Mouse (Mus musculus) layer of hippocampus, adult 9-11 months (tissue): Measurements from ENCODE around the gene AL732309.1.
"Not testable (repeated sequence)": the region's sequence is repeated elsewhere in the genome, so short reads cannot be mapped to it uniquely, and the experiment has no call there.

Source experiments
- DNase-seq: peaks from one replicate; pipeline ENCODE4 v3.0.0; 2022

The AL732309.1 gene

DNA sequence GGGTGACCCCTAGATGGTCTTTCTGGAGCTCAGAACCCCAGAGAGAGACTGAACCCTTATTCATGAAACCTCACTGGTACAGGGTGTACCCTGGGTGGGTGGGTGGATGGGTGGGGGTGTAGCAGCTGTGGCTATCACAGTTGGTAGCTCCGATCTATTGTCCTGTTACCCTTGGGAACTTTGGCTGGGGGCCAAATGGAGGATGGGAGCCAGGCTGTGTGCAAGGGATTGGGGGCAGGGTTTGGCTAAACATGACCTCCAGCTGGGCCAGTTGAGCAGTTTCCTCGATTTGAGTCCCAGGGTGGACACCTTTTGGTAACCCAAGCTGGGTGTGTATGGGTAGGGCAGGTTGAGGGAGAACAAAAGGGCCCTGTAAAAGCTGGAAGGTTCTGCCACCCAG, 20.1 kb upstream of the AL732309.1 start:
- peak; percentile 90 for DNase-seq

DNA sequence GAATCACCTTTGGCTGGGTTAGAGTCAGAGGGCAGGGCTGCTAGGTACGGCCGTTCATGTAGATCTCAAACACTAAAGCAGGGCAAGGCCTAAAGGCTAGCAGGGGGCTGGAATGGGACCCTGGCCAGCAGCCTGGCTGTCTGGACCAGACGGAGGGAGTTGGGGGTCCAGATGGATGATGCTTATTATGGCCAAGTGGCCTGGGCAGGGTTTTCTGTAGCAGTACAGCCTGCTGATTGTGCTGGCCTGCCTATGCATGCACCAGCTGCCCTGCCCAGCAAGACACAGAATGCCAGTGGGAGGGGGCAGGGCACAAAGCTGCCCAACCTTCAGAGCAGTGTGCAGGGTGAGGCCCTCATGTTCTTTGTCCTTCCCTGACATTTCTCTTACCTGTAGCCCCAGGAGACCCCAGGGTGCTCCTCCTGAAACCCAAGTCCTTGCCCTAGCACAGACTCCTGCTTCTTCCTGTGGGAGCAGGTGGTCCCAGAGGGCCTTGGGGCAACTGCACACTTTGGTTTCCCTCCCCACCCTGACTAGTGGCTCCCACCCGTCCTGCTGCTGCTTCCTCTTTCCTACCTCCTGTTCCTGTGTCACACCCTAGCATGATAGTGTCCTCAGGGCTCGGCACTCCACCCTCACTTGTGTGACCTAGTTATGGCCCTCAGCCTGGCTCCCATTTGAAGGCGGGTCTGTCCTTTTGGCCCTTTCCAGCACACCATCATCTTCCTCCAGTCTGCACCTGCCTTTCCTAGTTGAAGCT, 19.4 kb upstream of the AL732309.1 start:
- peak; percentile 81 for DNase-seq

GRCm38 (mm10) chr2:25264851-25265250, 18.2 kb upstream of the AL732309.1 start:
- DNase-seq = no peak

DNA sequence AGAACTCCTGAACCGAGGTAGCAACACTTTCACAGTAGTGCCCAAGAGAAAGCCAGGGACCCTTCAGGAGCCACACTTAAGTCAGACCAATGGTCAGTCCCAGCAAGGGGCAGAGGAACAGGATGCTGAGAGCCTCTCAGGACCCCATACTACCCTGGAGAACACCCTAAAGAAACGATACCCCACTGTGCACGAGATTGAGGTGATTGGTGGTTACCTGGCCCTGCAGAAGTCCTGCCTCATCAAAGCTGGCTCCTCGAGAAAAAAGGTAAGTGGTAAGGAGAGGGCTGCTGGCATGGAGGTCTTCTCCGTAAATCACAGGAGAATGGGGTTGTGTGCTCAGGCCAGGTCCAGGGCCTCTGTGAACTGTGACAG, 17.6 kb upstream of the AL732309.1 start:
- no peak for DNase-seq

DNA sequence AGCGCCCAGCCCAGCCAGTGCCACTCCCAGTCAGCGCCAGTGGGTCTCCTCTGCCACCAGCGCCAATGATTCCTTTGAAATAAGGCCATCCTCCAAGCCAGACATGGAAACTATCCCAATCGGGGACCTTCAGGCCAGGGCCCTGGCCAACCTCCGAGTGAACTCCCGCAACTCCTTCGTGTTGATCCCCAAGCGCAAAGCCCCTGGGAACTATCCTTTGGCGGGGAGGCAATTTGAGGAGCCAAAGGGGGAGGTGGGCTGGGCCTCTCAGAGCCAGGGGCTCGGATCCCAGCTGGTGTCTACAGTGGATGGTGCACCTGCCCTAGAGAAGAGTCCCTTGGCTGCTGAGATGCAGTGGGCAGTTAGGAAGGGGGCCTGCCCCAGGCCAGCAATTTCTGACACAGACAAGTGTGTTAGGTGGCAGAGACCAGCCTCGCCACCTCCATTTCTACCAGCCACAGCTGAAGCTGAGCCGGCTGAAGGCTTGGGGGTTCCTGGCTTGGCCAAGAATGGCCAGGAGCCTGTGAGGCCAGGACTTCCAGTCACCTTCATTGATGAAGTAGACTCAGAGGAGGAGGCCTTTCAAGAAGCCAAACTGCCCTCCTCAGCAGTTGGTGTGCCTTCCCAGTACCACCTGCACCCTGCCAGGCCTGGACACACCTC, 17.1 kb upstream of the AL732309.1 start:
- no peak for DNase-seq

GRCm38 (mm10) chr2:25262795-25263622, 16.3 kb upstream of the AL732309.1 start:
- DNase-seq = no peak

DNA sequence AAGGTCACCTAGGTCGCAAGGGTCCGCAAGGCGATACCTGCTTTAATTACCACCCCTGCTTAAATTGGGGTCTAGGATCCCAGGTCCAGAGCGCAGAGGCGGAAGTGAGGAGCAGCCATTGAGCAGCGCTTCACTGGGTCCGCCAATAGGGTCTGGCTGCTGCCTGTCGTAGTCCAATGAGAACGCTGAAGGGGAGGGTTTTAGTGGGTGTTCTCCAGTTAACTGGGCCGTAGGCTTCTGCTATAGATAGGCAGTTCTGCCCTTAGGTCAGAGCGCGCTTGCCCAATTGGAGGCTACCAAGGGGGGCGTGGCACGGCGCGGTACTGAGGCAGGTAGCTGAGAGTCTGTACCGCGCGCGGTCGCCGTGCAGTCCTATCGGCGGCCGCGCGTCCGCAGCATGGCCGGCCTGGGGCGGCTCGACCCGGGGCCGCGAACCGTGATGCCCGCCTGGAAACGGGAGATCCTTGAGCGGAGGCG, 15.7 kb upstream of the AL732309.1 start, which contains the start of gene Tprn:
Gene Tprn (plus strand): TSS at position 328 of the 477 bp plus-strand sequence.
- DNase-seq = peak; percentile 98

GRCm38 (mm10) chr2:25261870-25262269, 15.2 kb upstream of the AL732309.1 start:
- peak; percentile 70 for DNase-seq

GRCm38 (mm10) chr2:25258887-25259286, 12.2 kb upstream of the AL732309.1 start:
- no peak for DNase-seq

DNA sequence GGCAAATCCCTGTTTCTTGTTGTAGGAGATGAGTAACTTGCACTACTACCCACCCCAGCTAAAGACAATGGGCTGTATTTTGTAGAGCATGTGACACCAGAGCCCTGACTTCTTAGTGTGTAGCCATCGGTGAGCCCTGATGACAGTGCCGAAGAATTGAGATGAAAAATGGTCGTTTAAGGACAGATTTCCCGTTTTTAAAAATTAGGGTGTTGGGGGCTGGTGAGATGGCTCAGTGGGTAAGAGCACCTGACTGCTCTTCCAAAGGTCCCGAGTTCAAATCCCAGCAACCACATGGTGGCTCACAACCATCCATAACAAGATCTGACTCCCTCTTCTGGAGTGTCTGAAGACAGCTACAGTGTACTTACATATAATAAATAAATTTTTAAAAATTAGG, 10.6 kb upstream of the AL732309.1 start:
- DNase-seq = not testable (repeated sequence)

- DNase-seq = not testable (repeated sequence)
These were observed 9.9 kb upstream of the AL732309.1 start for GRCm38 (mm10) chr2:25256443-25257109.

GRCm38 (mm10) chr2:25255284-25255779, 8.7 kb upstream of the AL732309.1 start, which contains the start of gene Tmem203:
Gene Tmem203 (plus strand): TSS chr2:25255439.
- DNase-seq = peak; percentile 86

DNA sequence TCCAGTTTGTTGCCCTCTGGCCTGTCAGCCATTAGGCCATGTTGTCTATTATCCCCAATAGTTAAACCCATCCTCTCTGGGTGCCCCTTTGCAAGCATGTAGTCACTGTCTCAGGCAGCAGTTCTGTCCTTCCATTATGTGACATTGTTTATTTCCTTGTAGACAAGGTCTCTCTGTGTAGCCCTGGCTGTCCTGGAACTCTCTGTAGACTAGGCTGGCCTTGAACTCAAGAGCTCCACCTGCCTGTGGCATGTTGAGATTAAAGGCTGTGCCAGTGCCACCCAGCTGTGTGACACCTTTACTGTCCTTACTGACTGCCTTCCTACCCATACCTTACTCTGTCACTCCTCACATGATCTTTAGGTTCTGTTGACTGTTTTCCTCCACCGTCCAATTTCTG, 5.7 kb upstream of the AL732309.1 start:
- no peak for DNase-seq

- DNase-seq = no peak
These were observed 2.5 kb downstream of the AL732309.1 start for GRCm38 (mm10) chr2:25244144-25244543.

DNA sequence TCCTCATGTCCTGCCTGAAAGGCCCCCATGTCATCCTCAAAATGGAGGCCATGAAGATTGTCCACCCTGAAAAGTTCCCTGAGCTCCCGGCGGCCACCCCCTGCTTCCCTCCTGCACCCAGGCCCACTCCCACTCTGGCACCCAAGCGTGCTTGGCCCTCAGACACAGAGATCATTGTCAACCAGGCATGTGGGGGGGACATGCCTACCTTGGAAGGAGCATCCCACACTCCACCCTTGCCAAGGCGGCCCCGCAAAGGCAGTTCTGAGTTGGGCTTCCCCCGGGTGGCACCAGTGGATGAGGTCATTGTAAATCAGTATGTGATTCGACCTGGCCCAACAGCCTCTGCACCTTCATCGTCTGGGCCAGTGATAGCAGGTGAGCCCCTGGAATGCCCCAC, 3.3 kb downstream of the AL732309.1 start:
- DNase-seq = no peak

DNA sequence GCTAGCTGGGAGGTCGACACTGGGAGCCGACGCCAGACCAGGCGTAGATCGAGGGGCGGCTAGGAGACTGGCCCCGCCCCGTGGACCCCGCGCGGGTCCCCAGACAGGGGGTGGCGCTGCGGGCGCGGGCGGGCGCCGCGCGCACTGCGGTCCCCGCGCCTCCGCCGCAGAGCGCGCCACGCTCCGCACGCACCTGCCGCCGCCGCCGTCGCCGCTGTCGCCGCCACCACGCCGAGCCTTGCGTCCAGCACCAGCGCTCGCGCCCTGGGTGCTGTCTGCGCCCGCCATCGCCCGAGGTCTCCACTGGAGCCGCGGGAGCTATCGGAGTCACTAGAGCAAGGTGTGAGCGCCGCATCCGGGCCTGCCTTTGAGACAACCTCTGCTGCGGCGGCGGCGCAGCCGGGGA, 4.6 kb downstream of the AL732309.1 start, which contains the start of the genes Rnf208 and Cysrt1:
Gene Rnf208 (plus strand): TSS at position 155 of the 406 bp plus-strand sequence.
Gene Cysrt1 (minus strand): TSS at position 352 of the 406 bp plus-strand sequence.
- DNase-seq = no peak

- no peak for DNase-seq
These were observed 5.3 kb downstream of the AL732309.1 start for GRCm38 (mm10) chr2:25241438-25241775.

GRCm38 (mm10) chr2:25240723-25241437, 5.8 kb downstream of the AL732309.1 start:
- DNase-seq = peak; percentile 69

- DNase-seq = no peak
These were observed 6.4 kb downstream of the AL732309.1 start for GRCm38 (mm10) chr2:25240310-25240709.

- no peak for DNase-seq
These were observed 6.9 kb downstream of the AL732309.1 start for GRCm38 (mm10) chr2:25239766-25240165.

- no peak for DNase-seq
These were observed 8.6 kb downstream of the AL732309.1 start for GRCm38 (mm10) chr2:25238106-25238505.

DNA sequence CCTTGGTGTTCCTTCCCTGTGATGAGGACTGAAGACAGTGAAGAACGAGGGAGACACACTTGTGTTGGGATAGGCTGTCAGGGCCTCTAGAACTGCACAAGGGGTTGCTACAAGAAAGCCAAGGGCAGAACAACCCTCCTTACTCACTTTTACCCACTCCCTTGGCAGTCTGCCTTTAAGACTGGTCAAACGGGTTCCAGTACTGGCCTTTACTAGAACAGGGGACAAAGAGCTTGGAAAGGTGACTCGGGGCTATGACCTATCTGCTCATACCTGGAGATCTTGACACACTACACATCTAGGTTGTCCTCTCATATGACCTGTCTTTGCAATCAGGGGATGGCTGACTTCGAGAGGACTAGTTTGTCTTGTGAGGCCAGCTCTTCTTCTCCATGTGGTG, 9.1 kb downstream of the AL732309.1 start:
- DNase-seq = no peak
